Mouse (Mus musculus): Measurements from ENCODE around the gene Hamp2.

DNA sequence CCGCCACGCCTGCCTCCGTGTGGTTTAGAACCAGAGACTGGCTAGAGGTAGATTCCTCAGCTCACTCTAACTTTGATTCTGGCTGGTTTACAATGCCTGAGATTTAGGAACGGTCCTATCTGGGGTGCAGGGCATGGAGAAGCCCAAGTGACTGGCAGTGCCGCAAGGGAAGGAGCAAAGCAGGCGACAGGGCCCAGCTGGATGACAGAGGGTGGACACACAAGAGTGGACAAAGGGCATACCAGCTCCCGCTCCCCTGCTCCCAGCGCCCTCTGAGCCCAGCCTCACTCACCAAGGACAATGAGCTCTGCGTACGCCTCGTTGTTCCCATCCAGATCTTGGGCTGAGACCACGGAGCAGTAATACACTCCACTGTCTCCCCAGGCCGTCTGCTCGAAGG lies 41.2 kb upstream of the Hamp2 start:
- TF ChIP-seq CTCF (IDR thresholded peaks at IDR 0.05; ENCODE audit: extremely low read depth, insufficient read depth, low read length) (no peak), POLR2A (IDR thresholded peaks at IDR 0.05; ENCODE audit: extremely low read depth, insufficient read depth, low read length) (no peak)

All from cortical plate, adult 2 months (tissue).